Mouse (Mus musculus) heart, postnatal 0 days (tissue): Measurements from ENCODE around the gene Ilf2.

Source experiments
- CTCF ChIP-seq: IDR thresholded peaks from 2 replicates; pipeline ENCODE4 v1.5.1; 2016; ENCODE audit warnings: antibody characterized with exemption, control low read depth, low read depth
- EP300 ChIP-seq: IDR thresholded peaks from 2 replicates; pipeline ENCODE4 v1.6.1; 2016; ENCODE audit warnings: antibody characterized with exemption, low read depth

DNA sequence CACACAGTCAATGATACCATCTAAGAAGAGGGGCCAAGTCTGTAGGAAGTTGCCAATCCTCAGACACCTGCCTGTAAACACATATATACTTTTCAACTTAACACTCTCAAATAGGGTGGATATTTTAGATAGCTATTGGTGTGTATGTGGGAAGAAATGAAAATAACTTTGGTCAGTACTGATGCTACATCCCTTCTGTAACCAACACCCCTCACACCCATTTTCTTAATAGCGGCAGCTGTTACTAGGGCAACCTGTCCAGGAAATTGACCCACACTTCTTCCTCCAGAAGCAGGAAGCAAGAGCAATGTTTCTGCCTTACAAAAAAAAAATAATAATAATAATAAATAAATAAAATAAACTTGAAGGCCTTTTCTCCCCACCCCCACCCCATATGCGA is 43.6 kb upstream of the Ilf2 start:
- TF ChIP-seq EP300, result no peak
- no peak for TF ChIP-seq CTCF
